Mouse (Mus musculus): Measurements from ENCODE around the gene Naa80.

Naa80 gene

GRCm38 (mm10) chr9:107596619-107597569, 18.2 kb downstream of the Naa80 start:
- no peak for DNase-seq (ENCODE audit: low spot score in 2 of 2)

GRCm38 (mm10) chr9:107598385-107598784, 19.7 kb downstream of the Naa80 start:
- DNase-seq (ENCODE audit: low spot score in 2 of 2) = no peak

- no peak for DNase-seq (ENCODE audit: low spot score in 2 of 2)
These were observed 20.7 kb downstream of the Naa80 start for GRCm38 (mm10) chr9:107599433-107599832.

- DNase-seq (ENCODE audit: low spot score in 2 of 2) = peak in 1 of 2 experiments; percentile 51
These were observed 21.2 kb downstream of the Naa80 start for GRCm38 (mm10) chr9:107599842-107600241.

- no peak for DNase-seq (ENCODE audit: low spot score in 2 of 2)
These were observed 22.1 kb downstream of the Naa80 start for GRCm38 (mm10) chr9:107600745-107601144.

GRCm38 (mm10) chr9:107601275-107601674, 22.6 kb downstream of the Naa80 start:
- no peak for DNase-seq (ENCODE audit: low spot score in 2 of 2)

- peak; percentile 76 to 78 for DNase-seq (ENCODE audit: low spot score in 2 of 2)
These were observed 23.5 kb downstream of the Naa80 start for GRCm38 (mm10) chr9:107602068-107602648.

GRCm38 (mm10) chr9:107603251-107603650, 24.6 kb downstream of the Naa80 start:
- no peak for DNase-seq (ENCODE audit: low spot score in 2 of 2)

- DNase-seq (ENCODE audit: low spot score in 2 of 2) = no peak
These were observed 26.5 kb downstream of the Naa80 start for GRCm38 (mm10) chr9:107605041-107605661.

GRCm38 (mm10) chr9:107606591-107606990, 27.9 kb downstream of the Naa80 start:
- no peak for DNase-seq (ENCODE audit: low spot score in 2 of 2)

- DNase-seq (ENCODE audit: low spot score in 2 of 2) = no peak
These were observed 28.3 kb downstream of the Naa80 start for GRCm38 (mm10) chr9:107607036-107607435.

- DNase-seq (ENCODE audit: low spot score in 2 of 2) = no peak
These were observed 29.1 kb downstream of the Naa80 start for GRCm38 (mm10) chr9:107607653-107608245.

- no peak for DNase-seq (ENCODE audit: low spot score in 2 of 2)
These were observed 30.2 kb downstream of the Naa80 start, which contains the start of gene Sema3b for GRCm38 (mm10) chr9:107608741-107609432. Gene Sema3b (minus strand): TSS chr9:107609229.

- no peak for DNase-seq (ENCODE audit: low spot score in 2 of 2)
These were observed 30.7 kb downstream of the Naa80 start for GRCm38 (mm10) chr9:107609433-107609830.

GRCm38 (mm10) chr9:107611456-107612190, 32.9 kb downstream of the Naa80 start:
- DNase-seq (ENCODE audit: low spot score in 2 of 2) = no peak

- peak; percentile 96 to 97 for DNase-seq (ENCODE audit: low spot score in 2 of 2)
These were observed 33.7 kb downstream of the Naa80 start for GRCm38 (mm10) chr9:107612191-107612944.

GRCm38 (mm10) chr9:107612945-107613569, 34.4 kb downstream of the Naa80 start:
- DNase-seq (ENCODE audit: low spot score in 2 of 2) = no peak

GRCm38 (mm10) chr9:107615035-107615434, 36.3 kb downstream of the Naa80 start:
- DNase-seq (ENCODE audit: low spot score in 2 of 2) = no peak

GRCm38 (mm10) chr9:107617461-107617860, 38.8 kb downstream of the Naa80 start:
- DNase-seq (ENCODE audit: low spot score in 2 of 2) = no peak
